Mouse (Mus musculus) MN1 (cell line): Measurements from ENCODE around the gene Lpgat1.

Source experiments
- DNase-seq: peaks from one replicate; pipeline ENCODE4 v3.0.0-alpha.2; 2016; ENCODE audit warnings: low spot score

Gene Lpgat1

GRCm38 (mm10) chr1:191806740-191807139 is 89.1 kb downstream of the Lpgat1 start:
- no peak for DNase-seq

DNA sequence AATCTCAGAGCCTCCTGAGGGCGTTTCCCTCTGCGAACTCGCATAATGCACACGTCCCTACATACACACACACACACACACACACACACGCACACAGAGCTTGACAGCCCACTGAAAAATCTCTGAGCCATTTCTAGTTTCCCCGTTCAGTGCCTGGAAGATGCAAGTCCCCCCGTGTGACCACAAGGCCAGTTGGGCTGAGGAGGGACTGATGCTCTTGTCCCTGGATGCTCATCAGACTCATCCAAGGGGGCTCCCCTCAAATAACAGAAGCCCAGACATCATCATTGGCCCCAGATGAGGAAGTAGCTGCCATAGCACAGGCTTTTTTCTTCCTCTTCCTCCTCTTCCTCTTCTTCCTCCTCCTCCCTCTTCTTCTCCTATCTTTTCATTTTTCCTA is 90.3 kb downstream of the Lpgat1 start:
- DNase-seq = no peak

GRCm38 (mm10) chr1:191808688-191809223 is 91.1 kb downstream of the Lpgat1 start:
- peak; percentile 83 for DNase-seq

GRCm38 (mm10) chr1:191811774-191812173 is 94.1 kb downstream of the Lpgat1 start:
- no peak for DNase-seq

DNA sequence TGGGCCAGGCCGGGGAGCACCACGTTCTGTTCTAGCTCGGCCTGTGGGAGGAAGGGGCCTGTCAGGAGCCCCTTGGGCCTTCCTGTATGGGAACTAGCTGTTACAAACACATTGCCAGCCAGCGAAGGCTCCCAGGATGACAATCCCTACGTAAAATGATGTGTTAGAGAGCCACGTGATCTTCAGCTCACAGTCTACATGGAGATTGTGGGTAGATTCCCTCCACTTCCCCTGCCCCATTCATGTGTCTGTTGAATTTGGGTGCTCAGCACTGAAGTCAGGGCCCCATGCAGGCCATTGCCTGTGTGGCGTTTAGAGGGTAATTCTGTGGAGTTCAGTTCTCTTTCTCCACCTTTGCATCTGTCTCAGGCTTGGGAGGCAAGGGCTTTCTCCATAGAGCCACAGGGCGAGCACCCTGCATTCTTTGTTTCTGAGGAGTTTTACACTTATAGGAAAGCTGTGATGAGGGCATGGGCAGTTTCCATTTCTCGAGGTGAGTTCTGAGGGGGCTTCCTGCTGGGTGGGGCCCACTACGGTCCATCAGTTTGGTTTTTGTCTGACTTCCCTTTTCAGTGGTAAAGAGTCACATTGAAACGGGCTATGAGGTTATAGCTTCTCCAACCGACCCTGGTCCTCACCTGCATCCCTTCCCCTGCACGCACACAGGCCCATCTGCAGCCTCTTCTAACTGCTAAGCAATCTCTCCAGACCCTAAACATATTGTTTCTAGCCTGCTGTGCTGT is 95.5 kb downstream of the Lpgat1 start:
- DNase-seq = no peak

GRCm38 (mm10) chr1:191814240-191814639 is 96.6 kb downstream of the Lpgat1 start:
- no peak for DNase-seq

GRCm38 (mm10) chr1:191814935-191815334 is 97.3 kb downstream of the Lpgat1 start:
- DNase-seq = peak; percentile 60

DNA sequence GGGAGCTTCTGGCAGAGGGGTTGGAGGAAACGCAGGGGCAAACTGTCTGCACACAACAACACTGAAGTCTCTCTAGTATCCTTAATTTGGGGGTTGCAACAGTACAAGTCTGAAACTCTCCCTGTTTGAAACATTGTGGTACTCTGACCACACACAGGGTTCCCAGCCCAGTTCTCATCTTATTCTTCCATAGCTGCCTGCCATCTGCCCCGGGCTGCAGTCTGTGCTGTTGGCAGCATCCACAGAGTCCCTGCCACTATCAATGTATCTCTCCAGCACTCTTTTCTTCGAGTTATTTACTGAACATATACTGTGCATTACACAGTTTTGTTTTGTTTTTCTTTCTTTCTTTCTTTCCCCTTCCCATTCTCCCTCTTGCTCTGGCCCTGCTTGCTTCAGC is 99.0 kb downstream of the Lpgat1 start:
- DNase-seq = no peak

GRCm38 (mm10) chr1:191817418-191818144 is 99.9 kb downstream of the Lpgat1 start:
- peak; percentile 94 for DNase-seq

- DNase-seq = no peak
Measured at GRCm38 (mm10) chr1:191818145-191818631, 100.6 kb downstream of the Lpgat1 start.

GRCm38 (mm10) chr1:191819026-191819425 is 101.4 kb downstream of the Lpgat1 start:
- DNase-seq = no peak

DNA sequence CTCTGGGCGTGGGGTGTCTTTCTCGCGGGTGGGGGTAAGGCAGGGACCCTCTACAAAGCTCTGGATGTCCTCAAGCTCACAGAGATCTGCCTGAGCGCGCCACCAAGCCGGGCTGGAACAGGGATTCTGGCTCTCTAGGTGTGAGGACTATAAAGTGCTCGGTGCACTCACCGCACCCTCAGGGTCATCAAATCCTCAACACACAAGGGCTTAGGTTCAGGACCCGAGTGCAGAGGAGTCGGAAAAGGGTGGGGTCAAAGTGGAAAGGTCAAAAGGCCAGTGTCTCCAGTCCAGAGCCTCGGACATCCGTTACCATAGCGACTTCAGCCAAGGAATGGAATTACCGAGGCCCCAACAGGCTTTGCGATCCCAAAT is 103.3 kb downstream of the Lpgat1 start:
- DNase-seq = no peak

- peak; percentile 100 for DNase-seq
Measured at GRCm38 (mm10) chr1:191821326-191822091, 103.9 kb downstream of the Lpgat1 start, which contains the start of gene Nek2. Gene Nek2 (plus strand): TSS chr1:191821444.

- DNase-seq = peak; percentile 46
Measured at GRCm38 (mm10) chr1:191829124-191829523, 111.5 kb downstream of the Lpgat1 start.

- DNase-seq = no peak
Measured at GRCm38 (mm10) chr1:191833396-191833795, 115.8 kb downstream of the Lpgat1 start.
